Mouse (Mus musculus): ENCODE measurements around the gene Ncam1. TPM values are rescaled to one million over a fixed set of nuclear protein-coding genes. Genes with fewer than 3 reads are reported as not detected.

Ncam1 gene
- 208 and 228 TPM in 2 replicates for polyA plus RNA-seq (2016; fragmentation: Nextera tagmentation; extraction: Ambion mirVana)

GRCm38 (mm10) chr9:49798806-49799205, at the start of gene Ncam1:
TSS of gene Ncam1 (minus strand) at chr9:49798925.
- H3K4me3 ChIP-seq: peak within 1 kb of the TSS; percentile 95
- under 1% methylated on average over 23 of the region's 23 CpGs for WGBS
- 0 out of 2 replicates have a peak, but pooled peaks cover 3% of the 10 kb centered on the region for H3K27me3 ChIP-seq
- H3K27ac ChIP-seq (replicated peaks): peak within 1 kb of the TSS; percentile 92
- peak within 1 kb of the TSS; percentile 94 for H3K9ac ChIP-seq (replicated peaks)
- no peaks in the 10 kb centered on the region for H3K9me3 ChIP-seq
- peaks cover 15% of the 10 kb centered on the region for H3K4me1 ChIP-seq
- peak; percentile 66 for ATAC-seq (ENCODE audit: low FRiP score, low read depth)
- peak within 1 kb of the TSS; percentile 90 for H3K4me2 ChIP-seq (replicated peaks)
- H3K36me3 ChIP-seq: no peaks in the 10 kb centered on the region

- Histone ChIP-seq H3K36me3 (no peaks in the 10 kb centered on the region), H3K4me3 (no peak overlapping the region), H3K27me3 (no peaks in the 10 kb centered on the region), H3K4me2 (replicated peaks) (no peak overlapping the region), H3K27ac (replicated peaks) (no peak overlapping the region), H3K4me1 (peaks cover 5% of the 10 kb centered on the region), H3K9ac (replicated peaks) (no peak overlapping the region), H3K9me3 (no peaks in the 10 kb centered on the region)
- 100% methylated on average over 1 of the region's 1 CpGs for WGBS
- no peak for ATAC-seq (ENCODE audit: low FRiP score, low read depth)
Observed at GRCm38 (mm10) chr9:49834013-49834412, 35.3 kb upstream of the Ncam1 start.

DNA sequence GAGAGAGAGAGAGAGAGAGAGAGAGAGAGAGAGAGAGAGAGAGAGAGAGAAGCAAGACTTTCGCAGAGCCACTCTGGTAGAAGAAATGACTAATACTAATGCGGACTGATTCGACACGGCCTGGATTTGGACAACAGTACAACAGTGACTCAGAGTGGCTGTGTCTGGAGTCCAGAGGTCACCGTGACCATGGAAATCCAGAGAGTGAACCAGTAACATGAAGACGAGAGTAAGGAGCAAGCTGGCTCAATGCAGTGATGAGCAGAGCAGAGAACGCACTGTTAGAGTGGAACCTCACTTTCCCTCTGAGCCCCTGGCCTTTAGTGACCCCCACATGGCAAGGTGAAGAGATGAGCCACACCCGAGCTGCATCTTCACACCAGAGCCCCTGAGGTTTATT, 28.9 kb upstream of the Ncam1 start:
- Histone ChIP-seq H3K9ac (replicated peaks) (no peak overlapping the region), H3K4me1 (peaks cover 5% of the 10 kb centered on the region), H3K27me3 (no peaks in the 10 kb centered on the region), H3K9me3 (no peaks in the 10 kb centered on the region), H3K36me3 (no peaks in the 10 kb centered on the region), H3K4me3 (no peak overlapping the region), H3K4me2 (replicated peaks) (no peak overlapping the region), H3K27ac (replicated peaks) (no peak overlapping the region)
- 83% methylated on average over 8 of the region's 8 CpGs for WGBS
- ATAC-seq (ENCODE audit: low FRiP score, low read depth): no peak

DNA sequence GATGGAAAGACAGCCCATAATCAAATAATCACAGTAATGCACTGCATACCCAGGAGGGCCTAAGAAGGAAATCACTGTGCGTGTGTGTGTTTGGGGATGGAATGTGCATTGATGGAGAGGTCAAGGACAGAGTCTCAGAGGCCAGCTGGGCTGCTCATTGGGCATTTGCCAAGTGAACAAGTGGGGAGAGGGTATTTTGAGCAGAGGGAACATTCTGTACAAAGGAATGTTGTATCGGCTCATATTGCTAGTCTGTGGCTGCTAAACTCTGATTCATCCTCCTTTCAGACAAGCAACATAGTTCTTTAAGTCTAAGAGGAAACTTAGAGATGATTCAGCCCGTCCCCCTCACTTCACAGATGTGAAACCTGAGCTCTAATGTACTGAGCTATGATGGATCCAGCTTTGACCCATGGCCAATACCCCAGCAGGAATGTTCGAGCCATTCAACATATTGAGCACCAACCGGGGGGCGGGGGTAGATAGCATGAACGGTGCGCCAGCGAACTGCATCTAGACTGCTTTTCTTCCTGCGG, 17.5 kb upstream of the Ncam1 start:
- H3K9ac ChIP-seq (replicated peaks): no peak overlapping the region
- H3K27ac ChIP-seq (replicated peaks): no peak overlapping the region
- no peaks in the 10 kb centered on the region; the same call in 1 of the 2 replicates for H3K4me1 ChIP-seq
- H3K9me3 ChIP-seq: no peaks in the 10 kb centered on the region
- 74% methylated on average over 10 of the region's 10 CpGs for WGBS
- H3K36me3 ChIP-seq: no peaks in the 10 kb centered on the region
- no peak overlapping the region for H3K4me2 ChIP-seq (replicated peaks)
- no peaks in the 10 kb centered on the region for H3K27me3 ChIP-seq
- ATAC-seq (ENCODE audit: low FRiP score, low read depth): no peak
- H3K4me3 ChIP-seq: no peak overlapping the region

DNA sequence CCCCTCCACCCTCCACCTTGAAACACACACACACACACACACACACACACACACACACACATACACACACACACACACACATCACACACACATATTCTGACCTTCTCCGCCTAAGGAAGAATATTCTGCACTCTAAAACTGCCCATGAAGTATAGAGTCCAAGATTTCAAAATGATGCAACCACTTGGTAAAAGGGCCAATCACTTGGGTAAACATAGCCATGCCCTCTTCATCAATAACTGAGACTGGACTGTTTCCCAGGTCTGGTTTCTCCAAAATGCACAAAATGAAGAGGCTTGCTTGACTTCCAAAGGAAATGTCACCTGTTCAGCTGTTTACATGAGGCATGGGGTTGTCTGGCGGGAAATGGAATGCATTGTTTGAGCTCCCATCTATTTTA, 15.7 kb upstream of the Ncam1 start:
- H3K4me1 ChIP-seq: no peaks in the 10 kb centered on the region; the same call in 1 of the 2 replicates
- H3K27ac ChIP-seq (replicated peaks): no peak overlapping the region
- no peak overlapping the region for H3K4me3 ChIP-seq
- WGBS: 82% methylated on average over 2 of the region's 2 CpGs
- no peaks in the 10 kb centered on the region for H3K36me3 ChIP-seq
- no peak for ATAC-seq (ENCODE audit: low FRiP score, low read depth)
- H3K9me3 ChIP-seq: no peaks in the 10 kb centered on the region
- H3K4me2 ChIP-seq (replicated peaks): no peak overlapping the region
- H3K27me3 ChIP-seq: no peaks in the 10 kb centered on the region
- no peak overlapping the region for H3K9ac ChIP-seq (replicated peaks)

DNA sequence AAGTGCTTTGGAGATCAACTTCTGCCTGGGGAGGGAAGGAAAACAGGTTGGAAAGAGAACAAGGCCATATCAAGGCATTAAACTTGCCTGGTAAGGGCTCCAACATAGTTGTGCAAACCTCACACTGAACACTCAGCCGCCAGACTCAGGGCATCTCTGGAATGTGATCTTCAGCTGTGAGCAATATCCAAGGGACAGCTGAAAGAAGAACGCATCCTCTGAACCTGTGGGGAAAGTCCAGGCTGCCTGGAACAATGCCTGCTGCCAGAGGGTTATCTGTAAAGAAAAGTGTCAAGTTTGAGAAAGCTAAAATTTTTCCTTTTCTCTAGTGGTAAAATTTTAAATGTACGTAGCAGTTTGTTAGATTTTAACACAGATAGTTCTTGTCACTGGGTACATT, 4.5 kb upstream of the Ncam1 start:
- H3K27ac ChIP-seq (replicated peaks): no peak overlapping the region
- peaks cover 4% of the 10 kb centered on the region; the same call in 1 of the 2 replicates for H3K4me1 ChIP-seq
- no peak overlapping the region for H3K4me3 ChIP-seq
- peaks cover 3% of the 10 kb centered on the region; the same call in 1 of the 2 replicates for H3K27me3 ChIP-seq
- no peak overlapping the region for H3K4me2 ChIP-seq (replicated peaks)
- no peak for ATAC-seq (ENCODE audit: low FRiP score, low read depth)
- H3K9ac ChIP-seq (replicated peaks): no peak overlapping the region
- no peaks in the 10 kb centered on the region for H3K9me3 ChIP-seq
- WGBS: 68% methylated on average over 3 of the region's 3 CpGs
- H3K36me3 ChIP-seq: no peaks in the 10 kb centered on the region

DNA sequence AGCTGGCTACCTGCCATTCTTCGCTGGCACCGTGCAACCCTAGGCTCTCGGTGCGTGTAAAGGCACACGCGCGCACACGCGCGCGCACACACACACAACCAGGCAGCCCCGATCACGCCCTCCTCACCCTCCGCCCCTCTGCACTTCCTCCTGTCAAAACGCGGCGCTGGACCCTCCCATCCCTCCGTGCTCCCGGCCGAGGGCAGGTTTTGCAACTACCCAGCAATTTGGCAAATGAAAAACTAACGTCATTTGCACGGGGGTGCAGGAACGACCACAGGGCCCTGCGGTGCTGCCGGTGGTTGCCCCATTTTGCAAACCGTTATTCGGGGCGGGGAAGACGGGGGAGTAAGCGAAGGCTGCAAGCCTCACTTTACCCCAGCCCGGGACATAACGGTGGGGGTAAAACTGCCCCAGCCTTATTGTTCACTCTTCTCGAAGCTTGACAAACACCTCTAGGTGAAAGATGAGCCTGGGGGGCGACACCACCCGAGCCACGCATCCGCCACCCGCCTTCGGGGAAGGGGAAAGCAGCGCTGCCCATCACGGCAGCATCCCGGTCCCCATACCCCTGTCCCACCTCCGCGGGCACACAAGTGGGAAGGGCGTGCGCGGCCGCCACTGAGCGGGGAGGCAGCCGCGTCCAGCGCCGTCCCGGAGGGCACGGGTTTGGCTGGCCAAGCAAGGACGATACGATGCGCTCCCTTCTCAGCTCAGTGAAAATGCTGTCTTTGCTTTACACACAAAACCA, 729 bp downstream of the Ncam1 start:
- Histone ChIP-seq H3K9me3 (no peaks in the 10 kb centered on the region), H3K27me3 (0 out of 2 replicates have a peak, but pooled peaks cover 3% of the 10 kb centered on the region), H3K4me2 (replicated peaks) (peak overlapping the region; percentile 90), H3K4me1 (peaks cover 19% of the 10 kb centered on the region), H3K36me3 (no peaks in the 10 kb centered on the region), H3K9ac (replicated peaks) (peak overlapping the region; percentile 94), H3K4me3 (peak overlapping the region; percentile 95), H3K27ac (replicated peaks) (peak overlapping the region; percentile 92)
- 1% methylated on average over 58 of the region's 58 CpGs for WGBS
- peak; percentile 68 for ATAC-seq (ENCODE audit: low FRiP score, low read depth)

DNA sequence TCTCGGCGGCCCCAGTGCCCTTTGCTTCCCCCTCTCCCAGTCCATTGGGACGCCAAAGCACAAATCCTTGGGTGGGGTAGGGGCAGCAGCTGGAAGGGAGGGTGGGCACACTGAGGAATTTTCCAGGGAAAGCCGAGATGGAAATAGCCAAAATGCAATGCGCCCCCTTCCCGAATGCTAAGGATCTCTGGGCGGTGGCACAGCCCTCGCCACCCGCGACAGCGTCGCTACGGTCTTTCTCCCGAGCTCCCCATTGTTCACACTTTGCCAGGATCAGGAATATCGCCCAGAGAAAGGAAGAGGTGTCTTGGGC, 1.3 kb downstream of the Ncam1 start:
- no peaks in the 10 kb centered on the region for H3K36me3 ChIP-seq
- peak overlapping the region; percentile 90 for H3K4me2 ChIP-seq (replicated peaks)
- peak overlapping the region; percentile 95 for H3K4me3 ChIP-seq
- peak overlapping the region; percentile 92 for H3K27ac ChIP-seq (replicated peaks)
- H3K4me1 ChIP-seq: peaks cover 19% of the 10 kb centered on the region
- ATAC-seq (ENCODE audit: low FRiP score, low read depth): no peak
- no peaks in the 10 kb centered on the region for H3K9me3 ChIP-seq
- H3K9ac ChIP-seq (replicated peaks): peak overlapping the region; percentile 94
- under 1% methylated on average over 15 of the region's 15 CpGs for WGBS
- H3K27me3 ChIP-seq: no peaks in the 10 kb centered on the region

GRCm38 (mm10) chr9:49796618-49797507, 1.9 kb downstream of the Ncam1 start:
- H3K27ac ChIP-seq (replicated peaks): peak overlapping the region; percentile 92
- H3K4me1 ChIP-seq: peaks cover 19% of the 10 kb centered on the region
- no peaks in the 10 kb centered on the region for H3K36me3 ChIP-seq
- H3K4me3 ChIP-seq: peak overlapping the region; percentile 95
- WGBS: under 1% methylated on average over 52 of the region's 52 CpGs
- H3K9me3 ChIP-seq: no peaks in the 10 kb centered on the region
- no peaks in the 10 kb centered on the region for H3K27me3 ChIP-seq
- H3K4me2 ChIP-seq (replicated peaks): peak overlapping the region; percentile 90
- peak; percentile 78 for ATAC-seq (ENCODE audit: low FRiP score, low read depth)
- peak overlapping the region; percentile 94 for H3K9ac ChIP-seq (replicated peaks)

- ATAC-seq (ENCODE audit: low FRiP score, low read depth): no peak
- 59% methylated on average over 5 of the region's 5 CpGs for WGBS
- Histone ChIP-seq H3K27me3 (no peaks in the 10 kb centered on the region), H3K36me3 (no peaks in the 10 kb centered on the region), H3K4me3 (no peak overlapping the region), H3K9ac (replicated peaks) (no peak overlapping the region), H3K27ac (replicated peaks) (no peak overlapping the region), H3K4me1 (peaks cover 19% of the 10 kb centered on the region), H3K9me3 (no peaks in the 10 kb centered on the region), H3K4me2 (replicated peaks) (peak overlapping the region; percentile 90)
Observed at GRCm38 (mm10) chr9:49795881-49796280, 2.8 kb downstream of the Ncam1 start.

GRCm38 (mm10) chr9:49793987-49794550, 4.7 kb downstream of the Ncam1 start:
- H3K36me3 ChIP-seq: no peaks in the 10 kb centered on the region
- no peak overlapping the region for H3K4me3 ChIP-seq
- H3K4me2 ChIP-seq (replicated peaks): no peak overlapping the region
- ATAC-seq (ENCODE audit: low FRiP score, low read depth): no peak
- H3K27ac ChIP-seq (replicated peaks): no peak overlapping the region
- WGBS: 72% methylated on average over 6 of the region's 6 CpGs
- H3K27me3 ChIP-seq: no peaks in the 10 kb centered on the region
- peaks cover 15% of the 10 kb centered on the region for H3K4me1 ChIP-seq
- no peak overlapping the region for H3K9ac ChIP-seq (replicated peaks)
- no peaks in the 10 kb centered on the region for H3K9me3 ChIP-seq

Measured in midbrain, embryonic 12.5 days (tissue).